Mouse (Mus musculus) inflammation-experienced regulatory T-cells (primary cell): ENCODE results near the gene Rragc. TPM values are rescaled to one million over a fixed set of nuclear protein-coding genes. Genes with fewer than 3 reads are reported as not detected.

ENCODE experiments used
- polyA plus RNA-seq, 2 experiments: library from polyadenylated mRNA; unstranded; fragments of 100-300 nt; shearing (Covaris generic); gene quantifications; one replicate each; pipeline ENCODE4 v1.2.1; 2017

Rragc gene
- polyA plus RNA-seq = 10 to 100 TPM; 74.8 to 83.7 TPM

DNA sequence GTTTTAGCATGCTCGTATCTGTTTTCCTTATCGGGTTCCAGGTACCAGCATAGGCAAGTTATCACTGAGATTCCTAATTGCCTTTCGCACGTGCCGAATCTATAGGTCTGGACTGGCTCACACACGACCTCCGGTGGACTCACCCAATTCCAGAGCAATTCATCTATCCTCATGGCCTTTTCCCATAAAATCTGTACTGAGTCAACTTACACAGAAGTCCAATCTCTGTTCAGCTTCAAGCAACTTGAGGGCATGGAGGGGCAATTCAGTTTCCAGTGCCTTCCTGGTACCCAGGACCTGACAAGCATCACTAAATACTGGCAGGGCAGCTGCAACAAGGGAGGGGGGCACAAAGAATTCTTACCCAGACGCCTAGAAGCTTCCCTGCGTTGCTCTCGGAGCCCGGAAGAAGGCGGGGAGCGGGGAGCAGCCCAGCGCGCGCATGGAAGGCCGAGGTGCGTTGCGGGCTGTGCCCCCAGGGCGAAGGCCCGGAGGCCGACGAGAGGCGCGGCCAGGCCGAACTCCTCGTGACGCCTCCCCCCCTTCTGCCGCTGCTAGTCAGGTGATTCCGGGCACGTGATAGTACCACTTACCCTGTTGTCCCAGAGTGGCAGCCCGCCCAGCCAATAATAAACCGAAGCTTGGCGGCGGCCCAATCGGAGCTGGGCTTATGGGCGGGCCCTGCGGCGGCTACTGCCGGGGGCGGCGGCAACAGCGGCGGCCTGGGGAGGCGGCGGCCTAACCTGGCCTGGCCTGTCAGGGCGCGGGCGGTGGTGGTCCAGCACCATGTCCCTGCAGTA is at the start of gene Rragc:
Gene Rragc (plus strand): TSS at position 699 of the 800 bp plus-strand sequence.

DNA sequence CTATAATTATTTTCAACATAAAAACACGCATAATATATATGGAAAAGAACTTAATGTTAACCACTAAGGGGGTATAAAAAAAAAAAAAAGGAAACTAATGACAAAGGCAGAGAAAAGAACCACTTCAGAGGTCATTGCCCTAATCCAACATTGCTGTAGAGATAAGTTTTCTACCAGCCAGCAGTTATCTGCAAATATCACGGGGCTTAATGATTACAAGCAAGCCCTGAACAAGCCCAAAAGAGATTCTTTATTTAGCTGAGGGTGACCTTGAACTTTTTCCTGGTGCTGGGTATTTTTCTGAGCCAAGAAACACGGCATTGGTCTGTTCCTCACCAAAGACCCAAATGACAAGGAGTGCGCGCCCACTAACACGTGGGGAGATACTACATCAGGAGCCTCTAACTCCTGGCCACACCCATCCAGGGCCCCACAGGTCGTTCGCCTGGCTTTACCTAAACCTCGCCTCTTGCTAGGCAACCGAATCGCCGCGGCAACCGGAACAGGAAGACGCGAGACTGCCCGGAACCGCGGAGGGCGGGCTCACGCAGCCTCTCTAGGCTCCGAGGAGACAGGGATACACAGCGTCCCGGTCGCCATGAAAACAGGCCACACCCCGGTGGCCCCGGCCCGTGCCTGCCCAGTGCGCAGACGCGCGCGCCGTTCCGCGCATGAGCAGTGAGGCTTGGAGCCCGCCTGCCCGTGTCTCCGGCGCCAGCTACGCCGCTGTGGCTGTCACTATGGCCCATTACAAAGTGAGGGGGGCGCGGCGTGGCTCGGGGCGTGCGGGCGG is 12.7 kb upstream of the Rragc start, which contains the start of gene Mycbp:
Gene Mycbp (plus strand): TSS at position 500 of the 793 bp plus-strand sequence.

DNA sequence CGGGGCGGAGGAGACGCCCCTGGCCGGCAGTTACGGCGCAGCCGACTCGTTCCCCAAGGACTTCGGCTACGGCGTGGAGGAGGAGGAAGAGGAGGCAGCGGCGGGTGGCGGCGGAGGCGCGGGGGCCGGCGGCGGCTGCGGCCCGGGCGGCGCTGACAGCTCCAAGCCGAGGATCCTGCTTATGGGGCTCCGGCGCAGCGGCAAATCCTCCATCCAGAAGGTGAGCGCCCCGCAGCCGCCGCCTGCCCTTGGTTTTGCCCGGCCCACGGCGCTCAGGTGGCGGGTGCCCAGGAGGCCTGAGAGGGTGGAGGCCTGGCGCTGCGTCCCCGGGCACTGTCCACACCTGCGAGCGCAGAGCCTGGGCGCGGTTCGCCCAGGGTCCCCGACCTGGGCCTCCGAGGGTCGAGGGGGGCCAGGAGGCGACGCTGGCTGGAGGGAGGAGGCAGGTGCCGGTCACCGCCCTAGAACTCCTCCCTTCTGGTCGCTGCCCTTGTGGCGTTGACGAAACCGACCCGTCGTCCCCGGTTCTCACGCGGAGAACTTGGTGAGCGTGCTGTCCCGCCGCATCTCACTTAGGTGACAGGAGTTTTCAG is 398 bp downstream of the Rragc start, which contains the start of gene 4930535I16Rik:
Gene 4930535I16Rik (minus strand): TSS at position 475 of the 593 bp plus-strand sequence.

Other genes with a start within 250 kb of the Rragc start
- gene Macf1, start 233.1 kb upstream of the Rragc start, polyA plus RNA-seq = 100 to 1,000 TPM; 101 to 103 TPM
- gene Ndufs5, start 199.2 kb upstream of the Rragc start, polyA plus RNA-seq = 100 to 1,000 TPM; 114 to 124 TPM
- gene Akirin1, start 167.1 kb upstream of the Rragc start, polyA plus RNA-seq = 100 to 1,000 TPM in 1 of 2 experiments, 10 to 100 TPM in 1; 88.4 to 107 TPM
- 1 to 10 TPM in 1 of 2 experiments, under 1 TPM in 1; 0.92 to 4.0 TPM for gene Rhbdl2, start 129.6 kb upstream of the Rragc start, polyA plus RNA-seq
- under 1 TPM in 1 of 2 experiments, not detected in 1; 0.64 TPM for gene 4933427I04Rik, start 57.8 kb upstream of the Rragc start, polyA plus RNA-seq
- 10 to 100 TPM; 10.1 to 22.4 TPM for gene Mycbp, start 12.6 kb upstream of the Rragc start, polyA plus RNA-seq
- gene 4930535I16Rik, start 576 bp downstream of the Rragc start, polyA plus RNA-seq = under 1 TPM in 1 of 2 experiments, not detected in 1; 0.59 TPM